Mouse (Mus musculus) heart, postnatal 36 days (tissue): ENCODE data around the gene Ccin. TPM values are rescaled to one million over a fixed set of nuclear protein-coding genes. Genes with fewer than 3 reads are reported as not detected.

Experiments used
- DNase-seq, 2 experiments: peaks; one replicate each; pipeline ENCODE4 v3.0.0; 2021 to 2022
- intact Hi-C: fragments of 180-260 bp; cut with DNase I; formaldehyde crosslinking; loops from one replicate; pipeline ENCODE4 v1.15.1; 2025
- total RNA-seq, 2 experiments: library from RNA; stranded (reverse); gene quantifications; 2 replicates each; pipeline ENCODE4 v1.2.3; 2021

The Ccin gene
- under 1 TPM in 1 of 2 experiments, not detected in 1; 0.14 TPM for total RNA-seq

DNA sequence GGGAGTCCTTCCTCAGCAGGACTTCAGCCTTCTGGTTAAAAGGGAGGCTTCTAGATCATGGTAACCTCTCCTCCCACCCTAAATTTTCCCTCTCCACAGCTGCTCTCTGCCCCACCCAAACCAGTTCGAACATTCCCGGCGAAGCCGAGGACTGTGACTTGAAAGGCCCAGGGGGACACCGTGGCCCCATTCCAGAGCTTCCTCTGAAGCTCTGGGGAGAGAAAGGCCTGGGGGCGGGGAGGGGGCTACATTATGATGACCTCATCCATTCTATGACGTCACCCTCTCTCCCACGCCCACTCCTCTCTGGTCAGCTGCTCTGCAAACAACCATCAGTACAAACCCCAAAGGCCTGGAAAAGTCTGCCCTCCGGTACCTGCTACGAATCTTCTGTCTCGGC lies at the start of gene Ccin:
TSS of gene Ccin (plus strand) at position 303 of the 400 bp plus-strand sequence.
- intact Hi-C loops: loop anchor here (10.0 kb wide), 1 partner anchor 218 kb away; no protein-coding TSS in a partner anchor
- DNase-seq: no peak

DNA sequence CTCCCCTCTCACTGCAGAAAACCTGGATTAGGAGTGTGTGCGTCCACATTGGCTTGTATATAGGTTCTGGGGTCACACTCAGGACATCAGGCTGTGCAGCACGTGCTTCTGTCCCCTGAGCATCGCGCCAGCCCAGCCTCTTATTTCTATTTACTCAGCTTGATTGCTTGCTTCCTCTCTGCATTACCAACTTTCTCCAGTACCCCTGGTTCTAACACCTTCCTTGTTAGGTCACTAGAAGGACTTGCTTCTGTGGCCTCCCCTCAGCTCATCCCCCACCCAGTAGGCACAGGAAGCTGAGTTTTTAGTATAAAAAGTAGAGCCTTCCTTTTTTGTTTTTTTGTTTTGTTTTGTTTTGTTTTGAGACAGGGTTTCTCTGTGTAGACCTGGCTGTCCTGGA lies 47.1 kb upstream of the Ccin start:
- DNase-seq: no peak
- intact Hi-C loops: no loop called here

DNA sequence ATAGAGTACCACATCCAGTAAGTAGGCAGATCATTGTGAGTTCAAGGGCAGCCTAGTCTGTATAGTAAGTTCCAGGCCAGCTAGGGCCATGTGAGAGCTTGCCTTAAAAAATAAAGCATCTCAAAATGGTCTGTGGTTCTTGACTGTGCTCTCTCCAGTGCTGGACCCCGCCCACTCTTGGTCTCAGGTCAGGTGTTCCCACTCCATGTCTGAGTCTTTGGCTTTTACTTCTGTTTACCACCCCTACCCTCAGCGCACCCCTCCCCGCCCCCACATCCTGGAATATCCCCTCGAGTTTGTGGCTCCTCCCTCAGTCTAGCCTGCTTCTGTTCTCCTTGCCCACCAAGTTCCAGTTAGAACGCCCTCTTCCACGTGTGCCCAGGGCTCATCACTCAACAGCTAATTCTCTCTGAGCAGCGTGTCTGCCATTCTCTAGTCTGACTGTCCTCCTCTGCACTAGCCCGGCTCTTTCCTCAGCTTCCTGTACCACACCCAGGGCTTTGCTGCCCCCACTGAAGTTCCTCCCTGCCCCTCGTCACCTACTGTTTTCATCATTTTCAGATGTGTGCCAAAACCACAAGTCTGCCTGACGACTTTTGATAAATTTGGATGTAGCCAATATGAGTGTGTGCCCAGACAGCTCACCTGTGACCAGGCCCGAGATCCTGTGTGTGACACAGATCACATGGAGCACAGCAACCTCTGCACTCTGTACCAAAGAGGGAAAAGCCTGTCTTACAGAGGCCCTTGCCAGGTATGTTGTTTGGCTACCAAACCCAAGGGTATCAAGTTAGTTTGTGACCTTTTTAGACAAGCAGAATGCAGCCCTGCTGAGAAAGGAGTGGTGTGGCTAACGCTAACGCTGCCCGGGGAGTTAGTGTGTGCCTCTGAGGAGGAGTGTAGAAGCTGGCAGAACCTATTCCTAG lies 46.3 kb upstream of the Ccin start:
- DNase-seq: no peak
- intact Hi-C loops: no loop called here

DNA sequence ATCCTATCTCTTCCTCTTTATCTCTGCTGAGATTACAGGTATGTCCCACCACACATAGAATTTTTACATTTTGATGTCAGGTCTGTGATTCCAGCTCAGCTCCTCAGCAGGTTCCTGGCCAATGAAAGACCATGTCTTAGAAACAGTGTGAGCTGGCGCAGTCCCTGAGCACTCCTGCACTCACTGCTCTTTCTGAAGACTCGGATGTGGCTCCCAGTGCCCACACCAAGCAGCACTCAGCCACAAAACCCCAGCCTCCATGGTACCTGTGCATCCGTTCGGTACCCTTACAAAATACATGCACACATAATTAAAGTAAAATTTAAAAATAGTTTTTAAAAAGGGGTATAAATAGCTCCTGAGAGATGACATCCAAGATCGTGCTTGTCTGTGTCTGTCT lies 42.0 kb upstream of the Ccin start:
- intact Hi-C loops: no loop called here
- DNase-seq: no peak

DNA sequence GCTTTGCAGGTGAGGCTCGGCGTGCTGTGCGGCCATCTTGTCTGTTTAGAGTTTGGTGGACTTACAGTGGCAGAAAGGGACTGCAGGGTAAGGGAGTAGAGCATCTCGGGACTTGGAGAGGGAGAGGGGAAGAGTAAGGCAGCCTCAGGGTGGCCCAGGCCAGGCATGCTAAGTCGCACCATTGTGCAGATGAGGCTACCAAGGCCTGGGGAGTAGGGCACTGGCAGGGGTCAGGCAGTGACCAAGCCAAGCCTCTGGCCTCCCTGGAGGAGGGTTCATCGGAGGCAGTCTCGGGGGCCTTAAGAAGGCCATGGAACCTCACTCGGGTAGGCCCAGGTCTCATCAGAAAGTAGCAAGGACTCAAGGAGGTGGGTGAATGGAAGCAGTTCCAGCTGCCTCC lies 40.9 kb upstream of the Ccin start:
- DNase-seq: no peak

DNA sequence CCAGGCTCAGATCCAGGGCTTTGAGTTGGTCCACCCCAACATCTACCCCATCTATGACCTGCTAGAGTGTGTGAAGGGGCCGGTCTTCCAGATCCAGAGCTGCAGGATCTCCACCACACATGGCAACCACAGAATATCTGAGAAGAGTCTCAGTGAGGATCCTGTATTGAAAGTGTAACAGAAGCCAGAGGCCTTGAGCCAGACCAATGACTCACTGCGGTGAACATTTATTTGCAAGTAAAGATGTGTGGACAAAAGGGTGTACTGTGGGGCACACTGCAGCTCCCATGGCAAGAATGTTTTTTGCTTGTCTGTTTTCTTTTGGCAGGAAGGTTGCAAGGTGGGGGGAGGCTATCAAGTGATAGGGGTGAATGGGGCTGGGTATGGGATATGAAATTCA lies 35.7 kb upstream of the Ccin start:
- intact Hi-C loops: no loop called here
- DNase-seq: no peak

More for the DNA sequence above, 40.9 kb upstream of the Ccin start:
- intact Hi-C loops: no loop called here

DNA sequence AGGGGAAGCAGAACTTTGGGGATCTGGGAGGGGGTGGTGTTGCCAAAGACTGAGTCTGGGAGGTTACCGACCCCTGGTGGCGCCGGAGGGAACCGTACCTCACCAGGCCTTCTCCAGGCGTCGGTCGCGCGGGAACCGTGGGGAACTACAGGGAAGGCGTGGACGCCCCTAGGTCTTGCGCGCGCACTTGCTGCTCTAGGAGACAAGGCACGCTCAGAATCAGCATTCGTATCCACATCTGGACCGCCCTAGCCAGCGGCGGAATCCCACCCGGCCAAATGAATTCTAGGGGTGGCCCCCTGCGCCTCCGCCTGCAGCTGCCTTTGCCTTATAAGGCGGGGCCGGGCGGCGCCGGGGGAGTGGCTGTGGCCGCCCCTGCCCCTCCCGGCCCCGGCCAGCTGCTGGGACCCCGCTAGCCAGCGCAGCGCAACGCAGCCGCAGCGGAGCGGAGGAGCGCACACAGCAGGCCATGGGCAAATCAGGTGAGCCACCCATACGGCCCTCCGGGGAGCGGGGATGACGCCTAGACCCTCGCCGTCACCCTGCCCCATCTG lies 25.9 kb upstream of the Ccin start, which contains the start of gene Glipr2:
TSS of gene Glipr2 (plus strand) at position 110 of the 554 bp plus-strand sequence.
- intact Hi-C loops: loop anchor here (1.0 to 2.0 kb wide), 2 partner anchors 24 to 31 kb away; no protein-coding TSS in a partner anchor
- DNase-seq: peak; percentile 82 to 84

DNA sequence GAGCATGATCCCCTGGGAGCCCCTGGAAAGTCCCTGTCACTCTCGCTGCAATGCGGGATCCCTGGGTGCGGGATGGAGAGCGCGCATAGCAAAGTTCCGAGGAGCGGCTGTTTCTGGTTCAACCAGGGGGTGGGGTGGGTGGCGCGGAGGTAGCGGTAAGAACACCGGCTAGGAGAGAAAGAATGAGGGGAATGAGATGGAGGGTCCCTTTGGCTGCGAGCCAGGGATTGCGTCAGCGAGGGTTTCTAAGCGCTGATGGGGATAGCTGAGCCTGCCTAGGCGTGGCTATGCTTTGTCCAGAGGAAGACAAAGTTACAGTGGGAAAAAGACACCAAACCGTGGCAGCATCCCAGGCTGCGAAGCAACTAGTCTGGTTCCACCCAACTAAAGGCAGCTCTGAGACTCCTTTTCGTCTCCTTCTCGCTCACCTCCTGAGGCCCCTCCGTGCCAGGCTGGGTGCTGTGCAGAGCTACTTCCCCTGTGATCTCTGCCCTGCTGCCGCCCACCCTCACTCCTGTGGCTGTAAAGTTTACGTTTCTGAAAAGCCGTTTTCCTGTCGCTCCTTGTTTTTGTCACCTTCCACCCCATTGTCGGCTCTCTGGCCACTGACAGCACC lies 25.3 kb upstream of the Ccin start:
- DNase-seq: peak; percentile 61 to 70
- intact Hi-C loops: loop anchor here (1.0 to 2.0 kb wide), 2 partner anchors 23 to 31 kb away; no protein-coding TSS in a partner anchor

DNA sequence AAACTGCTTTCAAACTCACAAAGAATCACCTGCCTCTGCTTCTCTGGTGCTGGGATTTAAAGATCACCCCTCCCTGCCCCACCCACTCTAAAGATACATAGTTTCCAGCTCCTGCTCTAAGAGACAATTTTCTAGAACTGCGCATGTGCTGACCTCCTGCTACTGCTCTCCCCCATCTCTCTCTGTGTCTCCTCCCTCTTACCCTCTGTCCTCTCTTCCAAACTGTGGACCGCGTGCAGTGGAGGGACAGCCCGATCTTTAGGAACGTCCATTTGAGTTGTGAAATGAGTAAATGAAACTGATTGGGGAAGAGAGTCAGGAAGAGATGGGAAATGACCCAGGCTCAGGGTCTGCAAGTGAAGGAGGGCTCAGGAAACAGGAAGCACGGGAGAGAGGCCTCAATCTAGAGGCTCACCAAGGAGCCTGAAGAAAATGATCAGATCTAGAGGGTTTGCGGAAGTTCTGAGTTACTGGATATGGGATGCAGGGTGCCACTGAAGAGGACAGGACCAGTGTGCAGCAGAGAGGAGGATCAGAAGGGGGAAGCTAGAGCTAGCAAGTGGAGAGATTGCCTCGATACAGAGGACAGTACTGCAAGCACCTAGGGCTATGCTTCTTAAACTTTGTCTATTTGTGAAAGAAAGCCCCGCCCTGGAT lies 23.6 kb upstream of the Ccin start:
- DNase-seq: no peak
- intact Hi-C loops: no loop called here

DNA sequence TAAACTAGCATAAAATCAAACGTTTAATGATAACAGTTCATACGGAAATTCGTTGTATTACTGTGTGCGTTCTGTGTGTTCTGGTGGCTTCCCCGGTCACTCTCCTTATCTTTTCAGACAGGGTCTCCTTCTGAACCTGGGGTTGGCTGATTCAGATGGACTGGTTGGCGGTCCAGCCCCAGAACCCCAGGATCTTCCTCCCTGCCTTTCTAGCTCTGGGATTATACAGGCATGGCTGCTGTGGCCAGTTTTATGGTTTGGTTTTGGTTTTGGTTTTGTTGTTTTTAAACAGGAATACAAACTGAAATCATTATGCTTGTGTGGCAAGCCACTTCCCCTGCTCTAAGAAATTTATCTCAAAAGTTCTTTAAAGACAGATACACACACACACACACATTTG lies 23.1 kb upstream of the Ccin start:
- no peak for DNase-seq
- intact Hi-C loops: no loop called here

DNA sequence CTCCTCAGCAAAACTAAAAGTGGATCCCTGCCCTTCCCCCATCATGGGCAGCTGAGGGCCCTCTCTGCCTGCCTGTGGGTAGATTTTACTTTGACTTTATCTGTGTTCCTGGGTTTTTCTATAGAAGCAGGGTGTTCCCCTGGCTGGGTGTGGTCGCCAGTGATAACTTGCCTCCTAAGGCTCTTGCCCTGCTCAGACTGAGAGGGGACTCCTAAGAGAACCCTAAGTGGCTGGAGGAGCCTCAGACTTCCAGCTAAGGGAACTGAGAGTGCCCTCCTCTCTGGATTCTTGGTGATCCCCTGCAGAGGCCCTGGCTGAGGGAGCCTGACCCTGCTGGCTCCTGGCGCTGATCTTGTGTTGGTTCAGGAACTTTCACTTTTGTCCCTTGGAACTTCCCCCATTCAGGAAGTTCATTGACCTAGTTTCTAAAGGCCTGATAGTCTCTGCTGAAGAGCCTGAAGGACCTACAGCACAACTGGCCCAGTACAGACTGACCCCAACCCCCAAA lies 18.9 kb upstream of the Ccin start:
- intact Hi-C loops: no loop called here
- peak in 1 of 2 experiments; percentile 32 for DNase-seq

DNA sequence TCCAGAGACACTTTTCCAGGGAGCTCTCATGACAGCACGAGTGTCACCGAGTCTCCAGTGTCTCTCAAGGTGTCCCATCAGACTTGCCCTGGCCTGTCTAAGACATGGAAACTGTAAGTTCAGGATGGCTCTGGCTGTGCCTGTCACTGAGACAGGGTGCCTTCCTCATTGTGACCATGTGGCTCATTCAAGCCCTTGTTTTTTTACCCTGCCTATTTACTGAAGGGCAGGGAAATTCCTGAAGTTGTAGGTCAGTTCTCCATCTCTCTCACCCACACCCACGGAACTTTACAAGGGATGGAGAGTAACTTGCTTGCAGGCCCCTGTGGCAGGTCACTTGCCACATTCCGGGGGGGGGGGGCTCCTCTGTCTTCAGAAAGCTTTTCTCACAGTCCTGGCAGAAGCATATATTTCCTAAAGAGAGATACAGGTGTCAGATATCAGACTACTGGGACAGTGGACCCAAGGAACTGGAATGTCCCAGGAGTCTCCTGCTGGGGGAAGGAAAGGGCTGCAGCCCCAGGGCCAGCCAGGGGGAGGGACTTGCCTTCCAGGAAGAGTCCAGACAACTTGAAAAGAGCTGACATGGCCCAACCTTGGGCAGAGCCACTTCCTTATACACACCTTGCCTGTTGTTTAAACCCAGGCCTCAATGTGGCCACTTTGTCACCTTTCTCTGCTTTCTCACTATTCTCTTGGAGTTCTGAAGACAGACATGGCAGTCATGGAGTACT lies 18.2 kb upstream of the Ccin start:
- intact Hi-C loops: no loop called here

DNA sequence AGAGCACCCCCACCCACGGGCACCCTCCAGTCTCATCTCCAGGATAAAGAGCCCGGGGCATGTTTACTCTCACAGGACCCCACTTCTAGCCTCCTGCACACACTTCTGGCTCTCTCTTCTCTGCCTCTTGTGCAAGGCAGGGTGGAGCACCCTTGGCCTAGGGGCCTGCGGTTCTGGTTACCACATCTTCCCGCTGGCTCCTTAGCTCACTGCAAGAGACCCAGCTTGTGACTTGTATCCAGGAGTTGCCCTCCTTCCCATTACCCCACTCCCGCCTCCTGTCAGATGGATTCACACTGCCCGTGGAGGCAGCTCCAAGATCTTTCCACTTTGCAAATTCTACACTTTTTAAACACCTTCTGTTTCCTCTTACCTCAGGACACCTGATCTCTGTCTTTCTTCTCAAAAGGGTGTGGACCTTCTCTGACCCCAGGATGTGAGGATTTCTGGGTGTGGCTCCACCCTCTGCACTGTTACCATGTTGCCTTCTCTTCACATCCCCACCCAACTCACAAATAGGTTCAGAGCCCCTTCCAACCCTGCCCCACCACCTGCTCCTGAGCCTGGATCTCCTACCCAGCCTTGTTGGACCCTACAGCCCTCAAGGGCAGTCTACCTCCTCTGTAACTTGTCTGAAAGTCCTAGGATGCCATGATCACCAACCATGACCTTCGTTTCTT lies 17.3 kb upstream of the Ccin start:
- no peak for DNase-seq
- intact Hi-C loops: no loop called here

More for the DNA sequence above, 18.2 kb upstream of the Ccin start:
- no peak for DNase-seq

DNA sequence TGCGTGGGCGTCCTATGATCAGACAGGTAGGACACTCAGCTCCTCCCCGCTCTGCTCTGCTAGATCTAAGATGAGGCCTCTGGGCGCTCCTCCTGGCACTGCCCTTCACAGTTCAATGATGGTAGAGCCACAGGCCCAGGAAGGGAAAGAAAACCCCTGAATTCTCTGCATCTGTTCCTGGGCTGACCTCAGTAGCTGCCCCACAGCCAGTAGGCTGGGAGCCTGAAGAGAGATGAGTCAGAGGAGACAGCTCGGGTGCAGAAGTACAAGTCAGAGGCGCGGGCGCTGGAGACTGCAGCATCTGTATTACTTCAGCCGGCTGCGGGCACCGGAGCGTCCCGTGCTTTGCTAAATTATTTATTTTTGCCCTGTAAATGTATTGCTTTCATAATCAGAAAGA lies 14.6 kb upstream of the Ccin start:
- peak; percentile 64 to 67 for DNase-seq
- intact Hi-C loops: no loop called here

DNA sequence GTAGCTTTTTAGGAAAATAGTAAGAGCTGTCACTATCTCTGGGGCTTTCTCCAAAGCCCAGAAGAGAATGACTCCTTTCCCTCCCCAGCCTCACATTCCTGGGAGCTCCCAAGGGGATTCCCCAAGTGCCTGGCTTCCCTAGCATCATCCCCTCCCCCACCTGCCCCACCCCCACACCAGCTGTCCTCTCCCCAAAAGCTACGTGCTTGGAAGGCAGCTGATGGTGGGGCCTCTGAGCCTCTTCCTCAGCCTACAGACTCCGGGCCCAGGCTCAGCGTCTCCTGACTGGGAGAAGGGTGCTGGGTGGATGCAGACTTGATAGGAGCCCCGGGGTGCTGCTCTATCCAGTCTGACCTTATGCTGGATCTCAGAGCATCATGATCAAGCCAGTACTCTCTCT lies 13.9 kb upstream of the Ccin start:
- intact Hi-C loops: no loop called here
- no peak for DNase-seq

DNA sequence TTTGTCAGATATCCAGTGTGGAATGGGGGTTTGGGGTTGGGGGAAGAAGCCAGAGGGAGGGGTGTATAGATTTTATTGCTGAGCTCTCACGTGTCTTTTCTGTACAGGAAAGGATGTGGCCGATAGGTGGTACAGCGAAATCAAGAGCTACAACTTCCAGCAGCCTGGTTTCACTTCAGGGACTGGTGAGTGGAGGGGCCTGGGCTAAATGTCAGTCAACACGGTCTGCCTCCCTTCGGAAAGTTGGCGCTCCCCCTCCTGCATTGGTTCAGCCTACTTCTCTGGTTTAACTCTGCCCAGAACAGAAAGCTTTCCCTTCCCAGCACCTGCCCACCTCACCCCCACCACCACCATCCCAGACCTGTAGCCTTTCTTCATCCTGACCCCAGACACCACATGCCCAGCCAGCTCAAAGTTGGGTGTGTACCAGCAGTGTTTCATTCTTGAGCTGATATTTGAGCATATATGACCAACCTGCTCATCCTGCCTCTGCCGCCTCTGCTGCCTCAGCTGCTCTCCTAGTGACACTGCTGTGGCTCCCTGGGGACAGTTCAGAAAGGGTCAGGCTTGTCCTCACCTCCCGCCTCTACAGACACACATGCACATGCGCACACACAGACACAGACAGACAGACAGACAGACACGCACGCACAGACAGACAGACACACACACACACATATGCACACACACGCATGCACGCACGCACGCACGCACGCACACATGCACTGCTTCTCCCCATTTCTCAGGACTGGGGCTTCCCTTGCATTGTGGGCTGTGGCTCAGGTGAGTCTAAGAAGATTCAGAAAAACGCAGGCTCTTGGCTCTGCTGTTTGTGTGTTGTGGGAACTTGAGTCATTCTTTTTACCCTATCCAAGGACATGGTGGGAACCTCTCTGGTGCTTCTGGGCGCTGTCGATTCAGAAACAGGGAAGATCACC lies 12.6 kb upstream of the Ccin start:
- intact Hi-C loops: no loop called here

DNA sequence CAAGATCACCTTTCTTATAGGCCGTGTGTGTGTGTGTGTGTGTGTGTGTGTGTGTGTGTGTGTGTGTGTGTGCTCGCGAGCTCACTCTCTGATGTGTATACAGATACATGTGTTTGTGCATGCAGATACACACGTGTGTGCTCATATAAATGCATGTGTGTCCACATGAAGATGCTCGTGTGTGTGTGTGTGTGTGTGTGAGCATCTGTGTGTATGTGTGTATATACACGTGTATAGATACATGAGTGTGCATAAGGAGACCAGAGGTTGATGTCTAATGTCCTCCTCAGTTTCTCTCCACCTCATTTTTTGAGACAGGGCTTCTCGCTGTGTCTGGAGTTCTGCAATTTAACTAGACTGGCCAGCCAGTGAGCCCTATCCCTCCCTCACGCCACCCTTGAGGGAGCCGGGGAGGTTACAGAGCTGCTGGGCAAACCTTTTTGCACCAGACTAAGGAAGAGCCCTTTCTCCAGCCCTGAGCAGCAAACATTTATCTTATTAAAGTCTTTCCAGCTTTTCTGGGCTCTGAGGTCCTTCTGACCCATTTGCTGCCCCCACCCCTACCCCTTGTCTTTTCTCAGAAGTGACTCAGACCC lies 11.6 kb upstream of the Ccin start:
- no peak for DNase-seq
- intact Hi-C loops: no loop called here

More for the DNA sequence above, 12.6 kb upstream of the Ccin start:
- DNase-seq: no peak

DNA sequence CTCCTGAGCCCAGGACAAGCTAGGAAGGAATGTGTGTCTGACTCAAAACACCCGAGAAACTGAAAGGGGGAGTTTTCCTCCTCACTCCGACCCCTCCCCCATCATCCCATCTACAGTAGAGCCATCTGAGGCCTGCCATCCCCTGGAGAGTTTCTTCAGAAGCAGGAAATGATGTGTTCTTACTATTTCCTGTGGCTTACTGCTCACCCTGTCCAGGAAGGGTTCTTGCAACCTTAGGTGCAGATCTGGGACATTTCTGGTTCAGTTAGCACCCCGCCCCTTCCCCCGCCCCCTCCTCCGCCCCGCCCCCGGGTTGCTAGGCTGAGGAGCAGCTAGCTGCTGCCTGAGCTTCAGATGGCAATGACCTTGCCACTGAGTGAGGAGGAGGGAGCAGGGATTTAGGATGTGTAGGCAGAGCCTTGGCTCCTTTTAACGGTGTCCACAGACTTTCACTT lies 11.1 kb upstream of the Ccin start:
- intact Hi-C loops: no loop called here
- peak in 1 of 2 experiments; percentile 36 for DNase-seq
